Mouse (Mus musculus) midbrain, embryonic 13.5 days (tissue): ENCODE measurements around the gene Nudt1. TPM values are rescaled to one million over a fixed set of nuclear protein-coding genes. Genes with fewer than 3 reads are reported as not detected.

Experiments
- polyA plus RNA-seq: library from polyadenylated mRNA; unstranded; fragments of >200 nt; fragmentation: Nextera tagmentation; extraction: Ambion mirVana; gene quantifications from 2 replicates; pipeline ENCODE4 v1.2.1, GENCODE M21; 2015

Gene Nudt1
- polyA plus RNA-seq, 1 experiment from 2014 or later = 31.9 TPM

Other genes with a start within 250 kb of the Nudt1 start
- gene Mad1l1, start 104 bp upstream of the Nudt1 start, polyA plus RNA-seq = 39.7 and 40.7 TPM in 2 replicates
- 18.6 and 23.5 TPM in 2 replicates for gene Mrm2, start 10.2 kb downstream of the Nudt1 start, polyA plus RNA-seq
- 25.2 and 26.4 TPM in 2 replicates for gene Snx8, start 67.6 kb downstream of the Nudt1 start, polyA plus RNA-seq
- gene Eif3b, start 97.7 kb downstream of the Nudt1 start, polyA plus RNA-seq = 71.4 and 92.6 TPM in 2 replicates
- gene Gm4869, start 124.0 kb downstream of the Nudt1 start, polyA plus RNA-seq = not detected in 2 replicates
- 13.4 and 15.2 TPM in 2 replicates for gene Chst12, start 183.9 kb downstream of the Nudt1 start, polyA plus RNA-seq
- not detected in 2 replicates for gene Grifin, start 243.4 kb downstream of the Nudt1 start, polyA plus RNA-seq